Mouse (Mus musculus) spleen, adult 2 months (tissue): Measurements from ENCODE around the gene Prpf6. TPM values are rescaled to one million over a fixed set of nuclear protein-coding genes. Genes with fewer than 3 reads are reported as not detected.

ENCODE experiments used
- DNase-seq, 2 experiments: peaks; one replicate each; pipeline versions ENCODE4 v3.0.0 to v3.0.0-alpha.2; 2012 to 2021; ENCODE audit warnings: low spot score in 2 of 2, low read depth in 1 of 2
- H3K27ac ChIP-seq: fragments of 200-500 bp; 2 replicates; pipeline ENCODE4 v1.5.1; 2012; ENCODE audit warnings: low read length, inconsistent platforms; ENCODE audit not compliant: insufficient read depth
- H3K27me3 ChIP-seq: fragments of 200-500 bp; 2 replicates; pipeline ENCODE4 v1.6.1; 2012; ENCODE audit warnings: mild to moderate bottlenecking, moderate library complexity, low read length, inconsistent platforms; ENCODE audit not compliant: control insufficient read depth, insufficient read depth
- H3K36me3 ChIP-seq: fragments of 200-500 bp; 2 replicates; pipeline ENCODE4 v1.6.1; 2012; ENCODE audit warnings: mild to moderate bottlenecking, low read length, inconsistent platforms; ENCODE audit not compliant: control insufficient read depth, insufficient read depth
- H3K4me1 ChIP-seq: fragments of 200-500 bp; 2 replicates; pipeline ENCODE4 v1.6.1; 2011; ENCODE audit warnings: inconsistent platforms; ENCODE audit not compliant: control insufficient read depth, insufficient read depth, insufficient read length
- H3K4me3 ChIP-seq: fragments of 200-500 bp; 2 replicates; pipeline ENCODE4 v1.5.1; 2011; ENCODE audit warnings: mild to moderate bottlenecking, inconsistent platforms; ENCODE audit not compliant: insufficient read depth, insufficient read length; ENCODE audit errors: extremely low read depth
- CTCF ChIP-seq: fragments of 200-500 bp; IDR thresholded peaks from 2 replicates; pipeline ENCODE4 v1.5.1; 2011; ENCODE audit warnings: mild to moderate bottlenecking, inconsistent platforms; ENCODE audit not compliant: insufficient read depth, insufficient read length, insufficient replicate concordance; ENCODE audit errors: extremely low read depth
- POLR2A ChIP-seq: fragments of 200-500 bp; IDR thresholded peaks from 2 replicates; pipeline ENCODE4 v1.6.1; 2011; ENCODE audit warnings: low read depth, low read length, inconsistent platforms
- WGBS: fragments of 180-500 bp; shearing (Covaris S2); methylation state at CpG from one replicate; pipeline ENCODE4 v1.1.7; 2018; 5-methylcytosine and 5-hydroxymethylcytosine counted together
- polyA plus RNA-seq: library from polyadenylated mRNA; depleted of rRNA; stranded (reverse); fragments of >200 nt; gene quantifications from 2 replicates; pipeline ENCODE4 v1.2.3, GENCODE M21; 2012; rRNA removed

Gene Prpf6
- polyA plus RNA-seq, 1 experiment: 11.6 TPM

DNA sequence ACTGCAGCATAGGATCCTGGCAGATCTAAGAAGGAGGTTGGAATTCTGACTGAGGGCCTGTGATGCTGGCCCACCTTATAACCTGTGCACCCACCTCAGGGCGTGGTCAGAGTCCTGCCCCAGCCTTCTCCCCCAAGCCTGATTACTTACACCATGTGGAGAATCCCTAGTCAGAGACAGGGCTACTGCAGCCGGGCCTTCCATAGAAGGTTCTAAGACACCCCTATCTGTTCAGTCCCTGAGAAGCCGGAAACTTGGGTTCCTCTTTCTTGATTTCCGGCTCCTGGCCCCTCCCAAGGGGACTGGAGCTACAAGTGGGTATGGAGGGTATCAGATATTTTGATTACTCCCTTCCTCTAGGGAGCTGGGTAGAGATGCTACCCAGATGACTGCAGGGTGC is 99.9 kb downstream of the Prpf6 start:
- DNase-seq: peak in 1 of 2 experiments; percentile 47
- peaks cover 17% of the 10 kb centered on the region for H3K36me3 ChIP-seq
- peak overlapping the region; percentile 50 for H3K4me3 ChIP-seq
- TF ChIP-seq CTCF: no peak
- no peak for TF ChIP-seq POLR2A
- H3K27ac ChIP-seq: peak overlapping the region; percentile 98
- WGBS: 19% methylated on average over 4 of the region's 4 CpGs
- H3K4me1 ChIP-seq: peaks cover 34% of the 10 kb centered on the region; the same call in 1 of the 2 replicates
- no peaks in the 10 kb centered on the region for H3K27me3 ChIP-seq

DNA sequence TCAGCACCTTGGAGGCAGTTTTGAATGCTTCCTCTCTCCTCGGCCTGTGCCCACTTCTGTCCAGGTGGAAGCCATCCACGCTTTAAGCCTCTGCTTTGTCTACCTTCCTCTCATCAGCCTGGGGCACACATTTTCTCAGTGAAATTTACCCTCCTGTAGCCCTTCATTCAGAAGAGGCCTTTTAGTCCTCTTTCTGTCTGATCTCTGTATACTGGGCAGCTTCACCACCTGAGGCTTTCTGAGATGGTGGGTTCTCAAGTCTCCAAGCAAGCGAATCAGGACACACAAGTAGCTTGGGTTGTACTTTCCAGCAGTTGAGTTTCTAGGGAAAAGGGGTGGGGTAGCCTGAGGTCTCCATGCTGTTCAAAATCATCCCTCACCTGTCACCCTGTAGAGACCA is 100.6 kb downstream of the Prpf6 start:
- peaks cover 34% of the 10 kb centered on the region; the same call in 1 of the 2 replicates for H3K4me1 ChIP-seq
- TF ChIP-seq CTCF (no peak), POLR2A (no peak)
- peak overlapping the region; percentile 78; the same call in 1 of the 2 replicates for H3K4me3 ChIP-seq
- no peak for DNase-seq
- peak overlapping the region; percentile 98 for H3K27ac ChIP-seq
- H3K27me3 ChIP-seq: no peaks in the 10 kb centered on the region
- peaks cover 15% of the 10 kb centered on the region for H3K36me3 ChIP-seq
- WGBS: 58% methylated on average over 3 of the region's 3 CpGs

DNA sequence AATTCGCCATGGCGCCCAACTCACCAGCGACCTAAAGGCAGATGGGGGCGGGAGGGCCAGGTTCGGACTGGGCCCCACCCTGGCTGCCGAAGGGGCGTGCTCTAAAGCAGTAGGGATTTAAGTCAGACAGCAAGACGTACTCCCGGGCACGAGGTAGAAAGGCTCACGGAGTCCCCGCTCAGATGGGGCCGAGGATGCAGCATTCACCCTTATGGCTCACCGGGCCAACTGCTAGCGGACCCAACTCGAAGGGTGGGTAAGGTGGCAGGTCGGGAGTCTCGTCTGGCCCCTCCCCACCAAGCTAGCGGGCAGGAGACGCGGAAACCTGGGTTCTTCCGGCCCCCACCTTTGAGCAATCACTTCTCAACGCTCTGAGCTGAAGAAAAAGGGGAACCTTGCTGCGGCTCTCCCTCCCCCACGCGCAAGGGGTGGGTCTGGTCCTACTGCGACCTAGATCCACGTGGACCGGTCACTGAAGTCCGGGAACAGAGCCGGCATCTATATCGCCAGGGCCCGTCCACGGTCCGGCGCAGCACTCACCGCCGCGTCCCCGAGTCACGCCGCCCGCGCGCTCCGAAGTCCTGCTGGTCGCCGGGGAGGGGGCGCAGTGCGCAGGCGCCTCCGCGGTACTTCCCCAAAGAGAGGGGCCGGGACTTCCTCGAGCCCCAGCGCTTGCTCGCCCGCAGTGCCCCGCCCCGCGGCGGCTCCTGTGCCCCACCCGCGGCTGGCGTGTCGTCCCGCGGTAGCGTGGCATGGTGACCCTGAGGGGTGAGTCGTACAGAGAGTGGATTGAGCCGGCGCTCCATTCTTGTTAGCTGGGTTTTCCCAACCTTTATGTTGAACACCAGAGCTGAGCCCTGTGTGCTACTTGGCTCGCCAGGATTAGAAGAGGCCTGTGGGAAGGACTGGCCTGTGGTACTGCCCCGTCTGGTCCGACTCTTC is 101.9 kb downstream of the Prpf6 start, which contains the start of gene Rgs19:
Gene Rgs19, minus strand, starts transcription at position 639 of the 942 bp plus-strand sequence.
- Histone ChIP-seq H3K27ac (peak within 1 kb of the TSS; percentile 98), H3K27me3 (no peaks in the 10 kb centered on the region), H3K4me3 (peak within 1 kb of the TSS; percentile 78), H3K4me1 (peaks cover 34% of the 10 kb centered on the region; the same call in 1 of the 2 replicates), H3K36me3 (peaks cover 12% of the 10 kb centered on the region)
- peak; percentile 81 to 89 for DNase-seq
- no peak for TF ChIP-seq CTCF
- TF ChIP-seq POLR2A: peak; percentile 37
- under 1% methylated on average over 75 of the region's 75 CpGs for WGBS

DNA sequence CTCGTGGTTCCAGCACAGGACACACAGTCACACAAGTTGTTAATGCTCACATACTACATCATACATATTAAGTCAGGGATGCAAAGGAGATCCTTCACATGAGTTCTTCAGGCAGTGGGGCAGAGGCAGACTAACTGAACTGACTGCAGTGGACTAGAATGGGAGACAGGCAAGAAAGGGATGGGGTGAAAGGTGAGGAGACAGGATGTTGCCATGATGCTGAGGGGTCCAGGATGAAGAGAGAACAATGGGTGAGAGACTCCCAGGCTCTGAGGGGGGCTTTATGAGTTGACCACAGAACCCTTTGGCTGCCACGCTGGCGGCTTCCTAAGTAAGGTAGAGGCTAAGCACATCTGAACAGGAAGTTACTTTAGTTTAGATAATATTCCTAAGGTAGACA is 102.9 kb downstream of the Prpf6 start:
- no peak for TF ChIP-seq POLR2A
- TF ChIP-seq CTCF: no peak
- Histone ChIP-seq H3K36me3 (peaks cover 4% of the 10 kb centered on the region; the same call in 1 of the 2 replicates), H3K27ac (no peak overlapping the region), H3K4me1 (peaks cover 31% of the 10 kb centered on the region; the same call in 1 of the 2 replicates), H3K27me3 (no peaks in the 10 kb centered on the region), H3K4me3 (no peak overlapping the region)
- WGBS: 82% methylated on average over 3 of the region's 3 CpGs
- no peak for DNase-seq

DNA sequence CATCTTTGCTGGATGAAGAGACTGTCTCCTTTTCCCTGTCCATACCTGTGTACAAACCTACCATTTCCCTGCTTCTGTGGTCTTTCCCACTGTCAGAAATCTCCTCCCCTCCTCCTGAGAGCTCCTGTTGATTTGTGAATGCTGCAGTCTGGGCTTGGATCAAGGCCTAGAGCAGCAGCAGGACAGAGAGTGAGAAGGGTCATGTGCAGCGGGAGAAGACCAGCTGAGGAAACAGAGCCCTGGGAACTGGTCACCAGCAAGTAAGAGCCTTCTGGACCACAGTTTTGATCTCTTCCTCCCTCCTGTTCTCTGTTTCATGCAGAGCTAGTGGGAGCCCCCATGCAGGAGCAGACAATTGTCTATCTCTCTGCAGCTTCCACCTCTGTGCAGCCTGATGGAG is 104.1 kb downstream of the Prpf6 start:
- no peak for TF ChIP-seq POLR2A
- TF ChIP-seq CTCF: no peak
- Histone ChIP-seq H3K36me3 (peaks cover 1% of the 10 kb centered on the region; the same call in 1 of the 2 replicates), H3K4me3 (no peak overlapping the region), H3K27me3 (no peaks in the 10 kb centered on the region), H3K27ac (no peak overlapping the region), H3K4me1 (peaks cover 19% of the 10 kb centered on the region; the same call in 1 of the 2 replicates)
- 79% methylated on average over 1 of the region's 1 CpGs for WGBS
- DNase-seq: no peak

DNA sequence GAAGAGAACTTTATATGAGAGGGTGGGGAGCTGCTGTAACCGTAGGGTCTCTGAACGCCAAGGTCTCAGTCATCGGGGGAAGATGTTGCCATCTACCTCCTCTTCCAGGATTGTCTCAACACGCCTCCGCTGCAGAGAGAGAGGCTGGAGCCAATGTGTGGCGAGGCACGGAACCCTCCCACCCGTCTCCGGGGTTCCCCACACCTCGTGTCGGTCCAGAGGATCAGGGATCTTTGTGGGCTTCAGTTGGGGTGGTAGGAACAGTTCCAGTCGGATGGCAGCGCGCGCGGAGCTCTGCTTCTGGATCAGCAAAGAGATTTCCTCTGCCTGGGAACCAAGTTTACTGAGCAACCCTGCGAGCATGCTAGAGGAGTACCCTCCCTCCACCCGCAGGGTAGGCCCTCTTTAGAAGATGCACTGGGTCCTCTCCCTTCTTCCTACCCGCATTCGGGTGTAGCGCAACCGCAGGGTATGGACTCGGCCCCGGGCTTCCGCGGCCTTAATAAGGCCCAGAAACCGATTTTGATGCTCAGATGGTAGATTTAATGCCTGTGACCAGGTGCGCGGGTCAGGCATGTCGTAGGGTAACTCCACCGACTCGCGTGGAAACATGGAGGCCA is 105.2 kb downstream of the Prpf6 start:
- H3K4me1 ChIP-seq: peaks cover 11% of the 10 kb centered on the region; the same call in 1 of the 2 replicates
- no peak for DNase-seq
- no peak overlapping the region for H3K27ac ChIP-seq
- no peaks in the 10 kb centered on the region for H3K27me3 ChIP-seq
- 92% methylated on average over 33 of the region's 33 CpGs for WGBS
- H3K4me3 ChIP-seq: no peak overlapping the region
- no peak for TF ChIP-seq CTCF
- TF ChIP-seq POLR2A: no peak
- H3K36me3 ChIP-seq: no peaks in the 10 kb centered on the region

DNA sequence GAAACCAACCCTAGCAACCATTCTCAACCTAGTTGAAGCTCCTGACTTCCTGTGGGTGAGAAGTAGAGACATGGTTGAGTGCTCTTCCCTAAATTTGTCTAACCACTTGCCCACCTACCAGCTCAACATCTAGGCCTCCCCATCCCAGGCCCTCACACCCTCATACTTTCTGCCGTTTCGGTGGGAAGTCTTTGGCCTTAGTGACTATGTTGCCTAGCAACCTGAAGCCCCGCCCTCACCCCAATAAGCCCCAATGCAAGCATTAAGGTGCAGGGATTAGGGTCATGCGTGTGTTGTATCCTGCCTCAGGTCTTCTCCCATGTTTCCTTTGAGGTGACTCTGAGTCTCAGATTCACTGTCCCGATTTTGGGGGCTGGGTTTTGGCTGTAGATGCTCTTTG is 106.6 kb downstream of the Prpf6 start, which contains the start of gene Lkaaear1:
Gene Lkaaear1, minus strand, starts transcription at position 202 of the 400 bp plus-strand sequence.
- no peak for DNase-seq
- Histone ChIP-seq H3K4me3 (no peak within 1 kb of the TSS), H3K27me3 (no peaks in the 10 kb centered on the region), H3K27ac (no peak within 1 kb of the TSS), H3K4me1 (peaks cover 5% of the 10 kb centered on the region; the same call in 1 of the 2 replicates), H3K36me3 (no peaks in the 10 kb centered on the region)
- 49% methylated on average over 5 of the region's 5 CpGs for WGBS
- TF ChIP-seq POLR2A (no peak), CTCF (no peak)

Other genes starting within 250 kb of the Prpf6 start
- gene Zgpat, start 226.9 kb upstream of the Prpf6 start, polyA plus RNA-seq: 44.7 and 45.7 TPM in 2 replicates
- gene Arfrp1, start 226.5 kb upstream of the Prpf6 start, polyA plus RNA-seq: 32.8 and 35.4 TPM in 2 replicates
- gene Lime1, start 211.8 kb upstream of the Prpf6 start, polyA plus RNA-seq: 146 and 163 TPM in 2 replicates
- 9.6 and 10.9 TPM in 2 replicates for gene Zbtb46, start 132.4 kb upstream of the Prpf6 start, polyA plus RNA-seq
- 0.15 and 0.36 TPM in 2 replicates for gene Abhd16b, start 98.7 kb upstream of the Prpf6 start, polyA plus RNA-seq
- gene Tpd52l2, start 94.7 kb upstream of the Prpf6 start, polyA plus RNA-seq: 17.5 and 18.8 TPM in 2 replicates
- gene Dnajc5, start 71.4 kb upstream of the Prpf6 start, polyA plus RNA-seq: 54.4 and 59.4 TPM in 2 replicates
- 170 and 197 TPM in 2 replicates for gene Uckl1, start 7.0 kb upstream of the Prpf6 start, polyA plus RNA-seq
- gene Zfp512b, start 935 bp downstream of the Prpf6 start, polyA plus RNA-seq: 32.3 and 42.2 TPM in 2 replicates
- 15.0 and 22.8 TPM in 2 replicates for gene Samd10, start 7.3 kb downstream of the Prpf6 start, polyA plus RNA-seq
- gene Gm29797, start 65.2 kb downstream of the Prpf6 start, polyA plus RNA-seq: 0.26 TPM in 1 of 2 replicates, not detected in the other
- gene Sox18, start 79.8 kb downstream of the Prpf6 start, polyA plus RNA-seq: 47.5 and 73.4 TPM in 2 replicates
- 15.9 and 17.1 TPM in 2 replicates for gene Tcea2, start 88.4 kb downstream of the Prpf6 start, polyA plus RNA-seq
- 209 and 239 TPM in 2 replicates for gene Rgs19, start 102.1 kb downstream of the Prpf6 start, polyA plus RNA-seq
- gene Lkaaear1, start 106.6 kb downstream of the Prpf6 start, polyA plus RNA-seq: not detected in 2 replicates
- gene Oprl1, start 123.1 kb downstream of the Prpf6 start, polyA plus RNA-seq: 0.09 and 0.13 TPM in 2 replicates
- gene Myt1, start 171.5 kb downstream of the Prpf6 start, polyA plus RNA-seq: not detected in 2 replicates
- 18.6 and 21.9 TPM in 2 replicates for gene Pcmtd2, start 246.0 kb downstream of the Prpf6 start, polyA plus RNA-seq